Mouse (Mus musculus): ENCODE measurements around the gene Saa3. TPM values are rescaled to one million over a fixed set of nuclear protein-coding genes. Genes with fewer than 3 reads are reported as not detected.

Saa3 gene
- polyA plus RNA-seq, 1 experiment from 2014 or later, result 5.2 TPM

- Histone ChIP-seq H3K9ac (ENCODE audit: low read depth, low read length) (no peak within 1 kb of the TSS), H3K36me3 (ENCODE audit: control insufficient read depth, insufficient read depth) (no peaks in the 10 kb centered on the region), H3K27me3 (replicated peaks; ENCODE audit: control insufficient read depth, insufficient read depth, low read length) (no peaks in the 10 kb centered on the region), H3K4me3 (ENCODE audit: low read depth, low read length) (no peak within 1 kb of the TSS), H3K27ac (ENCODE audit: low read depth, low read length) (no peak within 1 kb of the TSS), H3K4me1 (replicated peaks; ENCODE audit: control insufficient read depth, insufficient read depth, low read length) (0 out of 2 replicates have a peak, but pooled peaks cover under 1% of the 10 kb centered on the region), H3K9me3 (ENCODE audit: control insufficient read depth) (no peaks in the 10 kb centered on the region), H3K4me2 (replicated peaks; ENCODE audit: low read depth) (no peak within 1 kb of the TSS)
- ATAC-seq, result no peak
- 78% methylated on average over 4 of the region's 4 CpGs for WGBS
- TF ChIP-seq CTCF (IDR thresholded peaks at IDR 0.05; ENCODE audit: low read depth), result no peak
These were observed 17.0 kb upstream of the Saa3 start, which contains the start of gene Saa4 for GRCm38 (mm10) chr7:46732458-46732857. Gene Saa4 (minus strand): TSS chr7:46732603.

GRCm38 (mm10) chr7:46727584-46727983 is 12.1 kb upstream of the Saa3 start:
- no peaks in the 10 kb centered on the region for H3K27me3 ChIP-seq (replicated peaks; ENCODE audit: control insufficient read depth, insufficient read depth, low read length)
- ATAC-seq, result no peak
- no peak overlapping the region for H3K4me2 ChIP-seq (replicated peaks; ENCODE audit: low read depth)
- H3K36me3 ChIP-seq (ENCODE audit: control insufficient read depth, insufficient read depth), result no peaks in the 10 kb centered on the region
- WGBS, result 82% methylated on average over 1 of the region's 1 CpGs
- H3K9ac ChIP-seq (ENCODE audit: low read depth, low read length), result no peak overlapping the region
- H3K4me1 ChIP-seq (replicated peaks; ENCODE audit: control insufficient read depth, insufficient read depth, low read length), result peaks cover 3% of the 10 kb centered on the region; the same call in 1 of the 2 replicates
- no peaks in the 10 kb centered on the region for H3K9me3 ChIP-seq (ENCODE audit: control insufficient read depth)
- no peak for TF ChIP-seq CTCF (IDR thresholded peaks at IDR 0.05; ENCODE audit: low read depth)
- no peak overlapping the region for H3K27ac ChIP-seq (ENCODE audit: low read depth, low read length)
- H3K4me3 ChIP-seq (ENCODE audit: low read depth, low read length), result no peak overlapping the region

GRCm38 (mm10) chr7:46724396-46724795 is 8.9 kb upstream of the Saa3 start:
- Histone ChIP-seq H3K4me1 (replicated peaks; ENCODE audit: control insufficient read depth, insufficient read depth, low read length) (peaks cover 3% of the 10 kb centered on the region; the same call in 1 of the 2 replicates), H3K27me3 (replicated peaks; ENCODE audit: control insufficient read depth, insufficient read depth, low read length) (no peaks in the 10 kb centered on the region), H3K27ac (ENCODE audit: low read depth, low read length) (no peak overlapping the region), H3K36me3 (ENCODE audit: control insufficient read depth, insufficient read depth) (no peaks in the 10 kb centered on the region), H3K9me3 (ENCODE audit: control insufficient read depth) (no peaks in the 10 kb centered on the region), H3K4me3 (ENCODE audit: low read depth, low read length) (no peak overlapping the region), H3K9ac (ENCODE audit: low read depth, low read length) (no peak overlapping the region), H3K4me2 (replicated peaks; ENCODE audit: low read depth) (no peak overlapping the region)
- TF ChIP-seq CTCF (IDR thresholded peaks at IDR 0.05; ENCODE audit: low read depth), result no peak
- 84% methylated on average over 5 of the region's 5 CpGs for WGBS
- ATAC-seq, result no peak

GRCm38 (mm10) chr7:46723849-46724248 is 8.3 kb upstream of the Saa3 start:
- H3K27ac ChIP-seq (ENCODE audit: low read depth, low read length), result no peak overlapping the region

GRCm38 (mm10) chr7:46723354-46723753 is 7.9 kb upstream of the Saa3 start:
- TF ChIP-seq CTCF (IDR thresholded peaks at IDR 0.05; ENCODE audit: low read depth), result no peak
- ATAC-seq, result peak; percentile 58
- H3K27me3 ChIP-seq (replicated peaks; ENCODE audit: control insufficient read depth, insufficient read depth, low read length), result no peaks in the 10 kb centered on the region
- H3K36me3 ChIP-seq (ENCODE audit: control insufficient read depth, insufficient read depth), result no peaks in the 10 kb centered on the region
- WGBS, result 97% methylated on average over 6 of the region's 6 CpGs
- H3K4me2 ChIP-seq (replicated peaks; ENCODE audit: low read depth), result no peak overlapping the region
- H3K27ac ChIP-seq (ENCODE audit: low read depth, low read length), result no peak overlapping the region; the same call in 1 of the 2 replicates
- H3K4me1 ChIP-seq (replicated peaks; ENCODE audit: control insufficient read depth, insufficient read depth, low read length), result peaks cover 3% of the 10 kb centered on the region; the same call in 1 of the 2 replicates
- no peak overlapping the region for H3K9ac ChIP-seq (ENCODE audit: low read depth, low read length)
- H3K9me3 ChIP-seq (ENCODE audit: control insufficient read depth), result no peaks in the 10 kb centered on the region
- no peak overlapping the region for H3K4me3 ChIP-seq (ENCODE audit: low read depth, low read length)

More at GRCm38 (mm10) chr7:46723849-46724248, 8.3 kb upstream of the Saa3 start:
- peak; percentile 82 for ATAC-seq
- H3K9me3 ChIP-seq (ENCODE audit: control insufficient read depth), result no peaks in the 10 kb centered on the region
- H3K4me1 ChIP-seq (replicated peaks; ENCODE audit: control insufficient read depth, insufficient read depth, low read length), result peaks cover 3% of the 10 kb centered on the region; the same call in 1 of the 2 replicates
- no peak overlapping the region for H3K9ac ChIP-seq (ENCODE audit: low read depth, low read length)
- H3K4me3 ChIP-seq (ENCODE audit: low read depth, low read length), result no peak overlapping the region
- H3K27me3 ChIP-seq (replicated peaks; ENCODE audit: control insufficient read depth, insufficient read depth, low read length), result no peaks in the 10 kb centered on the region
- WGBS, result 45% methylated on average over 3 of the region's 3 CpGs
- H3K4me2 ChIP-seq (replicated peaks; ENCODE audit: low read depth), result no peak overlapping the region
- H3K36me3 ChIP-seq (ENCODE audit: control insufficient read depth, insufficient read depth), result no peaks in the 10 kb centered on the region
- no peak for TF ChIP-seq CTCF (IDR thresholded peaks at IDR 0.05; ENCODE audit: low read depth)

GRCm38 (mm10) chr7:46720460-46720859 is 5.0 kb upstream of the Saa3 start:
- 82% methylated on average over 9 of the region's 9 CpGs for WGBS
- H3K4me2 ChIP-seq (replicated peaks; ENCODE audit: low read depth), result no peak overlapping the region
- no peak for TF ChIP-seq CTCF (IDR thresholded peaks at IDR 0.05; ENCODE audit: low read depth)
- H3K9ac ChIP-seq (ENCODE audit: low read depth, low read length), result no peak overlapping the region
- no peaks in the 10 kb centered on the region for H3K27me3 ChIP-seq (replicated peaks; ENCODE audit: control insufficient read depth, insufficient read depth, low read length)
- H3K4me3 ChIP-seq (ENCODE audit: low read depth, low read length), result no peak overlapping the region
- no peak overlapping the region for H3K27ac ChIP-seq (ENCODE audit: low read depth, low read length)
- no peaks in the 10 kb centered on the region for H3K36me3 ChIP-seq (ENCODE audit: control insufficient read depth, insufficient read depth)
- H3K4me1 ChIP-seq (replicated peaks; ENCODE audit: control insufficient read depth, insufficient read depth, low read length), result peaks cover 3% of the 10 kb centered on the region; the same call in 1 of the 2 replicates
- no peaks in the 10 kb centered on the region for H3K9me3 ChIP-seq (ENCODE audit: control insufficient read depth)
- ATAC-seq, result no peak

Measured in intestine, postnatal 0 days (tissue).